15 mouse cellular contexts compared by ENCODE assay signal in the genomic region with DNA sequence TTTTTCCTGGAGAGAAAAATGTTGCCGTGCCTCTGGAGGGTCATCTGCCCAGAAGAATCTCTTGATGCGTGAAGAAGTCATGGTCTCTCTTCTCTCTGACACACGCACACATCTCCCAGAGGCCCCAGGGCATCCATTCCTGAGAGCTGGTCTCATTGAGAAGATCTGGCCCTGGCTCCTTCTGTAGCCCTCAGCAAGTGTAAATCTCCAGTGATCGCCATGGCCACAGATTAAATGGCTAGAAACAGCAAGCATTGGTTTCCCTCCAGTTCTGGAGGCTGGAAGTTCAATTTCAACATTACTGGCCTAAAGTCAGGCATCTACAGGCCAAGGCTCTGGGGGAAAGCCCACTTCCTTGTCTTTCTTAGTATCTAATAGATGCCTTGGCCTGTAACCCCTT.
A peak's percentile ranks its signal among the peaks of the same experiment; 100 is the strongest.
DNase-seq lines count a peak whose midpoint lies in the region; ATAC-seq and TF ChIP-seq lines count a peak whose summit lies in the region.
"Had no signal": no experiment of that assay in that cellular context is flagged by ENCODE, and none has a peak within 500 bp of the region (broad histone marks: within the 10 kb centered on the region; RNA-seq: fewer than 3 reads in every experiment).

No protein-coding gene starts in this region.

- no peak for ATAC-seq in heart, embryonic 11.5 days (replicated peaks; ENCODE audit: insufficient number of reproducible peaks, low FRiP score, low TSS enrichment)
- ATAC-seq in stomach, embryonic 15.5 days (ENCODE audit: insufficient read depth, low FRiP score, low read depth), result no peak
- ATAC-seq: forebrain, embryonic 15.5 days; lung, postnatal 0 days; Patski had no signal

- TF ChIP-seq POLR2A in spleen, adult 2 months (IDR thresholded peaks at IDR 0.05; ENCODE audit: low read depth, low read length), result no peak
- no peak for TF ChIP-seq POLR2A in embryonic fibroblast, embryonic 13.5 days (IDR thresholded peaks at IDR 0.05; ENCODE audit: low read depth, low read length)

- H3K9me3 ChIP-seq in heart, embryonic 11.5 days (replicated peaks; ENCODE audit: control insufficient read depth, low read length), result 0 out of 2 replicates have a peak, but pooled peaks cover 2% of the 10 kb centered on the region
- H3K9me3 ChIP-seq in stomach, embryonic 15.5 days, result no peaks in the 10 kb centered on the region
- H3K9me3 ChIP-seq: forebrain, embryonic 15.5 days; midbrain, embryonic 12.5 days; neural tube, embryonic 12.5 days had no signal

- no peak overlapping the region for H3K27ac ChIP-seq in heart, embryonic 11.5 days (ENCODE audit: low read depth, low read length)
- H3K27ac ChIP-seq in spleen, adult 2 months (ENCODE audit: insufficient read depth, low read length), result peak overlapping the region; percentile 55; the same call in 1 of the 2 replicates
- H3K27ac ChIP-seq in embryonic fibroblast, embryonic 13.5 days (ENCODE audit: insufficient read depth, low read length), result peak overlapping the region; percentile 22; the same call in 1 of the 2 replicates
- H3K27ac ChIP-seq in stomach, embryonic 15.5 days, result peak overlapping the region; percentile 23; the same call in 1 of the 2 replicates
- H3K27ac ChIP-seq: forebrain, embryonic 15.5 days; hindbrain, embryonic 14.5 days; midbrain, embryonic 12.5 days; neural tube, embryonic 12.5 days had no signal

- H3K27me3 ChIP-seq in heart, embryonic 11.5 days (ENCODE audit: control insufficient read depth, insufficient read depth, low read length), result peaks cover 3% of the 10 kb centered on the region; the same call in 1 of the 2 replicates
- no peaks in the 10 kb centered on the region for H3K27me3 ChIP-seq in spleen, adult 2 months (ENCODE audit: control insufficient read depth, insufficient read depth, low read length)
- H3K27me3 ChIP-seq in stomach, embryonic 15.5 days (replicated peaks), result no peaks in the 10 kb centered on the region
- H3K27me3 ChIP-seq: forebrain, embryonic 15.5 days; neural tube, embryonic 12.5 days; Patski had no signal

- peaks cover 12% of the 10 kb centered on the region for H3K4me1 ChIP-seq in heart, embryonic 11.5 days (ENCODE audit: control insufficient read depth, insufficient read depth, low read length)
- peaks cover 12% of the 10 kb centered on the region; the same call in 1 of the 2 replicates for H3K4me1 ChIP-seq in spleen, adult 2 months (ENCODE audit: control insufficient read depth, insufficient read depth, insufficient read length)
- peaks cover 6% of the 10 kb centered on the region; the same call in 1 of the 2 replicates for H3K4me1 ChIP-seq in embryonic fibroblast, embryonic 13.5 days (ENCODE audit: control insufficient read depth, insufficient read depth, low read length)
- peaks cover 35% of the 10 kb centered on the region for H3K4me1 ChIP-seq in stomach, embryonic 15.5 days

- WGBS in heart, embryonic 11.5 days (ENCODE audit: insufficient replicate concordance), result 77% methylated on average over 4 of the region's 4 CpGs
- 85% methylated on average over 4 of the region's 4 CpGs for WGBS in spleen, adult 2 months
- 75% methylated on average over 4 of the region's 4 CpGs for WGBS in stomach, embryonic 15.5 days

- H3K36me3 ChIP-seq in heart, embryonic 11.5 days (ENCODE audit: control insufficient read depth, insufficient read depth, low read length), result no peaks in the 10 kb centered on the region
- H3K36me3 ChIP-seq in spleen, adult 2 months (ENCODE audit: control insufficient read depth, insufficient read depth, low read length), result no peaks in the 10 kb centered on the region
- H3K36me3 ChIP-seq in stomach, embryonic 15.5 days, result no peaks in the 10 kb centered on the region
- H3K36me3 ChIP-seq: forebrain, embryonic 15.5 days; midbrain, embryonic 12.5 days; neural tube, embryonic 12.5 days had no signal

- peak; percentile 43 to 49 for DNase-seq in heart, postnatal 10 days
- no peak for DNase-seq in spleen, adult 2 months (ENCODE audit: low read depth in 1 of 2, low spot score in 2 of 2)
- no peak for DNase-seq in spleen, adult 12 weeks (ENCODE audit: low spot score)
- no peak for DNase-seq in lung, adult 18-20 months
- DNase-seq: cerebellum, adult 9-10 months; kidney, postnatal 25 days had no signal

- H3K9ac ChIP-seq in heart, embryonic 11.5 days (ENCODE audit: low read depth, low read length), result no peak overlapping the region
- no peak overlapping the region for H3K9ac ChIP-seq in stomach, embryonic 15.5 days
- H3K9ac ChIP-seq: forebrain, embryonic 15.5 days; hindbrain, embryonic 14.5 days; midbrain, embryonic 12.5 days; neural tube, embryonic 12.5 days had no signal

- H3K4me3 ChIP-seq in heart, embryonic 11.5 days (ENCODE audit: low read depth, low read length), result no peak overlapping the region
- no peak overlapping the region for H3K4me3 ChIP-seq in spleen, adult 2 months (ENCODE audit: extremely low read depth, insufficient read depth, insufficient read length)
- no peak overlapping the region for H3K4me3 ChIP-seq in embryonic fibroblast, embryonic 13.5 days (ENCODE audit: insufficient read depth, low read length)
- no peak overlapping the region for H3K4me3 ChIP-seq in stomach, embryonic 15.5 days (replicated peaks)
- H3K4me3 ChIP-seq: forebrain, embryonic 15.5 days; midbrain, embryonic 12.5 days; neural tube, embryonic 12.5 days had no signal

- H3K4me2 ChIP-seq in heart, embryonic 11.5 days, result no peak overlapping the region
- H3K4me2 ChIP-seq in stomach, embryonic 15.5 days, result no peak overlapping the region
- H3K4me2 ChIP-seq: forebrain, embryonic 15.5 days; hindbrain, embryonic 14.5 days; midbrain, embryonic 12.5 days; neural tube, embryonic 12.5 days had no signal

- no peak for TF ChIP-seq CTCF in spleen, adult 2 months (IDR thresholded peaks at IDR 0.05; ENCODE audit: extremely low read depth, insufficient read depth, insufficient read length, insufficient replicate concordance)
- no peak for TF ChIP-seq CTCF in embryonic fibroblast, embryonic 13.5 days (IDR thresholded peaks at IDR 0.05; ENCODE audit: borderline replicate concordance, insufficient read depth, low read length)

- intact Hi-C loops in heart, postnatal 10 days (cut with DNase I), result loop anchor here (5.0 kb wide), 1 partner anchor 65 kb away; no protein-coding TSS in a partner anchor

Comparison
In these comparisons a context has a peak if more than half of its experiments do, and no peak if none do; other contexts are left out.
1. DNase-seq: peak in heart, postnatal 10 days (2 of 2); none in spleen, adult 2 months (0 of 2), spleen, adult 12 weeks (single experiment) and lung, adult 18-20 months (0 of 2).